Mouse (Mus musculus): ENCODE measurements around the gene Slc28a1. TPM values are rescaled to one million over a fixed set of nuclear protein-coding genes. Genes with fewer than 3 reads are reported as not detected.
A peak's percentile ranks its signal among the peaks of the same experiment; 100 is the strongest.
"Not testable (repeated sequence)": the region's sequence is repeated elsewhere in the genome, so short reads cannot be mapped to it uniquely, and the experiment has no call there.

The Slc28a1 gene
- polyA plus RNA-seq, 1 experiment from 2014 or later, result 0.67 TPM

DNA sequence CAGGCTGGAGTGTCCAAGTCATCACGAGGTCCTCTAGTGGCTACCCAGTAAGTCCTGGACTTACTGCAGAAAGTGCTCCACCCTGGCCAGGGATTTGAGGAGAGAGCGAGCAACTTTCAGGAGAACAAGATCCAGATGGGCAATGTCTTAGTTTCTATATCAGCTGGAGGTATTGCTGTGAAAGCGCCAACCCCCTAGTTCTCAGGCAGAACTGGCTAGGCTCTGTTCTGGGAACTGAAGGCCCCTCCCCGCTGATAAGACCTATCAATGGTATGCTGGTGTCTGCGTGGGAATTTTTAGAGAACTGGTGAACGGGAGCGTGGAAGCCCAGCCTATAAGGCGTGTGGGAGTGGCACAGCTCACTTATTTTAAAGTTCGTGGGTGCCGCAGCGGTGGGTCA, 35.2 kb downstream of the Slc28a1 start:
- peak; percentile 42 for DNase-seq (ENCODE audit: low spot score)
- H3K9me3 ChIP-seq (ENCODE audit: control insufficient read depth, low read length), result peaks cover 3% of the 10 kb centered on the region; the same call in 1 of the 2 replicates
- H3K4me2 ChIP-seq, result peak overlapping the region; percentile 33
- H3K27me3 ChIP-seq (replicated peaks; ENCODE audit: control insufficient read depth, insufficient read depth, low read length), result no peaks in the 10 kb centered on the region
- no peak overlapping the region for H3K9ac ChIP-seq (ENCODE audit: low read depth, low read length)
- peaks cover 7% of the 10 kb centered on the region; the same call in 1 of the 2 replicates for H3K4me1 ChIP-seq (replicated peaks; ENCODE audit: control insufficient read depth, insufficient read depth, low read length)
- 51% methylated on average over 11 of the region's 11 CpGs for WGBS
- H3K4me3 ChIP-seq (ENCODE audit: low read depth, low read length), result no peak overlapping the region
- peak; percentile 78 for ATAC-seq (replicated peaks; ENCODE audit: low FRiP score)
- H3K36me3 ChIP-seq (ENCODE audit: control insufficient read depth, insufficient read depth, low read length), result no peaks in the 10 kb centered on the region
- H3K27ac ChIP-seq (ENCODE audit: low read depth, low read length), result no peak overlapping the region

DNA sequence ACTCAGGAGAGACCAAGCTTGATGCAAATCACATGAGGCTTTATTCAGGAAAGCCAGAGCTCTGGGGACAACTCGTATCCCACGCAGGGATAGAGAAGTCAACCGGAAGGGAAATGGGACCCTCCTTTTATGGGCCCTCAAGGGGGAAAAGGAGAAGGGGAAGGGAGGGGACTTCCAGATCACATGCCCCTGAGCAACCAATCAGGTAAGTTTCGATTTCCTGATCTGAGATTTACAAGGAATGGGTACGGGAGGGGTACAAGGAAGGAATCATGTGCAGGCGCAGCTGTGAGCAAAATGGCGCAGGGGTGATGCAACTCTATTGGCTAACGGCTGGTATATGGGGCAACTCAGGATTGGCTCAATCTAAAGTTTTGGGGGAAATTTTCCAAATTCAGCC, 36.6 kb downstream of the Slc28a1 start:
- Histone ChIP-seq H3K9me3 (ENCODE audit: control insufficient read depth, low read length) (peaks cover 3% of the 10 kb centered on the region; the same call in 1 of the 2 replicates), H3K27me3 (replicated peaks; ENCODE audit: control insufficient read depth, insufficient read depth, low read length) (no peaks in the 10 kb centered on the region), H3K4me2 (no peak overlapping the region), H3K4me1 (replicated peaks; ENCODE audit: control insufficient read depth, insufficient read depth, low read length) (peaks cover 7% of the 10 kb centered on the region; the same call in 1 of the 2 replicates), H3K4me3 (ENCODE audit: low read depth, low read length) (no peak overlapping the region), H3K36me3 (ENCODE audit: control insufficient read depth, insufficient read depth, low read length) (no peaks in the 10 kb centered on the region), H3K9ac (ENCODE audit: low read depth, low read length) (no peak overlapping the region), H3K27ac (ENCODE audit: low read depth, low read length) (no peak overlapping the region)
- WGBS, result 94% methylated on average over 8 of the region's 8 CpGs
- DNase-seq (ENCODE audit: low spot score) (no peak), ATAC-seq (replicated peaks; ENCODE audit: low FRiP score) (no peak)

DNA sequence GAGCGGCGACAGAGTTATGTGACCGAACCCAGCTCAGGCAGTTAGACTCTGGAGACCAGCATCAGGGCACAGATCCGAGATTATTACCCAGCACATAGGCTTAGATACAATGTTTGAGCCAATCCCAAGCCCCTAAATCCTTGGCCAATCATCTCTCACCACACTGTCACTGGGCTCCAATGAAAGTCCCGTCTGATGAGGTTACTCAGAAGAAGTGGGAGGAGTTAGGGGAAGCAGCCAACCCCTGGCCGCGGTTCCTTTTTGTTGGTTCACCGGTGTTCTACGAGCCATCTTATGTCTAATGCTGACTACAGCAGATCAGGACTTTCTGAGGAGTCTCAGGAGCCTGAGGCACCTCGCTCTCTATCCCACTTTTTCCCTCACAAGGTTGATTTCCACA, 37.7 kb downstream of the Slc28a1 start:
- Histone ChIP-seq H3K27me3 (replicated peaks; ENCODE audit: control insufficient read depth, insufficient read depth, low read length) (no peaks in the 10 kb centered on the region), H3K4me3 (ENCODE audit: low read depth, low read length) (no peak overlapping the region), H3K9ac (ENCODE audit: low read depth, low read length) (no peak overlapping the region), H3K9me3 (ENCODE audit: control insufficient read depth, low read length) (peaks cover 3% of the 10 kb centered on the region; the same call in 1 of the 2 replicates), H3K27ac (ENCODE audit: low read depth, low read length) (no peak overlapping the region), H3K36me3 (ENCODE audit: control insufficient read depth, insufficient read depth, low read length) (no peaks in the 10 kb centered on the region), H3K4me1 (replicated peaks; ENCODE audit: control insufficient read depth, insufficient read depth, low read length) (peaks cover 7% of the 10 kb centered on the region; the same call in 1 of the 2 replicates), H3K4me2 (no peak overlapping the region)
- 91% methylated on average over 10 of the region's 10 CpGs for WGBS
- no peak for DNase-seq (ENCODE audit: low spot score)
- no peak for ATAC-seq (replicated peaks; ENCODE audit: low FRiP score)

DNA sequence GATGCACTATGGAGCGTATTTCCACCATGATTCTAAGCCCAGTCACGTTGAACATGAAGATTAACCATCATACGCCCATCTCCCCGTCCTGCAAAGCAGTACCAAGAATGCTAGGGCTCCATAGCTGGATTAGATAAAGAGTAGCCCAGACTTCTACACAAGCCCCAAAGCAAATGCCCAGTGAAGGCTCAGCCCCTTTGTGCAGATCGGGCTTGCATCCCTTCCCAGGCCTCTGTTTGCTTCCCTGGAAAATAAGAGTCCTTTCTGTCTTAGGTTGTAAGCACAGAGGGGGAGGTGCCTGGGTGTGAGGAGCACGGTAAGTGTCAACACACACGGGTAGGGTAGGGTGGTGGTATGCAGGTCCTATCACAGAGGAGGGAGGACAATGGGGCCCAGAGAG, 38.2 kb downstream of the Slc28a1 start:
- Histone ChIP-seq H3K4me3 (ENCODE audit: low read depth, low read length) (no peak overlapping the region), H3K4me2 (no peak overlapping the region), H3K36me3 (ENCODE audit: control insufficient read depth, insufficient read depth, low read length) (no peaks in the 10 kb centered on the region), H3K27me3 (replicated peaks; ENCODE audit: control insufficient read depth, insufficient read depth, low read length) (no peaks in the 10 kb centered on the region; the same call in 1 of the 2 replicates), H3K9ac (ENCODE audit: low read depth, low read length) (no peak overlapping the region), H3K4me1 (replicated peaks; ENCODE audit: control insufficient read depth, insufficient read depth, low read length) (peaks cover 7% of the 10 kb centered on the region; the same call in 1 of the 2 replicates), H3K9me3 (ENCODE audit: control insufficient read depth, low read length) (peaks cover 3% of the 10 kb centered on the region; the same call in 1 of the 2 replicates), H3K27ac (ENCODE audit: low read depth, low read length) (no peak overlapping the region)
- ATAC-seq (replicated peaks; ENCODE audit: low FRiP score) (no peak), DNase-seq (ENCODE audit: low spot score) (no peak)
- 77% methylated on average over 7 of the region's 7 CpGs for WGBS

DNA sequence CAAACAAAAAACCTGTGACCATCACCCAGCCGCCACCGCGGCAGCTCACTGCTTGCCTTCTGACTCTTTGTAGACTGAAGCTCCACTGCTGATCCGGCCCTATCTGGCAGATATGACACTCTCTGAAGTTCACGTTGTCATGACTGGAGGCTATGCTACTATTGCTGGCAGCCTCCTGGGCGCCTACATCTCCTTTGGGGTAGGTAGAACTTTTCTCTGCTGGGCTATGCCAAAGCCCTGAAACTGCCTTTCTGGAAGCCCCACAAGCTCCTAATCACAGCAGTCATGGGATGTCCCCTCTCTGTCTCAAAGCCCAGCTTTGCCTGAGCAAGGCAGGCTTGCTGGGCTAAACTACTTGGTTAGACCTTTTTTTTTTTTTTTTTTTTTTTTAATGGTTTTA, 38.7 kb downstream of the Slc28a1 start:
- Histone ChIP-seq H3K4me3 (ENCODE audit: low read depth, low read length) (no peak overlapping the region), H3K27ac (ENCODE audit: low read depth, low read length) (no peak overlapping the region), H3K9me3 (ENCODE audit: control insufficient read depth, low read length) (peaks cover 3% of the 10 kb centered on the region; the same call in 1 of the 2 replicates), H3K4me1 (replicated peaks; ENCODE audit: control insufficient read depth, insufficient read depth, low read length) (peaks cover 7% of the 10 kb centered on the region; the same call in 1 of the 2 replicates), H3K36me3 (ENCODE audit: control insufficient read depth, insufficient read depth, low read length) (no peaks in the 10 kb centered on the region), H3K4me2 (no peak overlapping the region), H3K27me3 (replicated peaks; ENCODE audit: control insufficient read depth, insufficient read depth, low read length) (no peaks in the 10 kb centered on the region; the same call in 1 of the 2 replicates), H3K9ac (ENCODE audit: low read depth, low read length) (no peak overlapping the region)
- no peak for ATAC-seq (replicated peaks; ENCODE audit: low FRiP score)
- no peak for DNase-seq (ENCODE audit: low spot score)
- 74% methylated on average over 6 of the region's 6 CpGs for WGBS

DNA sequence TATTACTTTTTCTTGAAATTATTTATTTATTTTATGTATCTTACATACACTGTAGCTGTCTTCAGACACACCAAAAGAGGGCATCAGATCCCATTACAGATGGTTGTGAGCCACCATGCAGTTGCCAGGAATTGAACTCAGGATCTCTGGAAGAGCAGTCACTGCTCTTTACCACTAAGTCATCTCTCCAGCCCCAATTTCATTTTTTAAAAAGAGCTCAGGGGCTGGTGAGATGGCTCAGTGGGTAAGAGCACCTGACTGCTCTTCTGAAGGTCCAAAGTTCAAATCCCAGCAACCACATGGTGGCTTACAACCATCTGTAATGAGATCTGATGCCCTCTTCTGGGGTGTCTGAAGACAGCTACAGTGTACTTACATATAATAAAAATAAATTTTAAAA, 39.6 kb downstream of the Slc28a1 start:
- H3K36me3 ChIP-seq (ENCODE audit: control insufficient read depth, insufficient read depth, low read length); ATAC-seq (replicated peaks; ENCODE audit: low FRiP score); H3K9ac ChIP-seq (ENCODE audit: low read depth, low read length); H3K4me1 ChIP-seq (replicated peaks; ENCODE audit: control insufficient read depth, insufficient read depth, low read length); H3K4me3 ChIP-seq (ENCODE audit: low read depth, low read length); H3K27ac ChIP-seq (ENCODE audit: low read depth, low read length); DNase-seq (ENCODE audit: low spot score); H3K9me3 ChIP-seq (ENCODE audit: control insufficient read depth, low read length); H3K27me3 ChIP-seq (replicated peaks; ENCODE audit: control insufficient read depth, insufficient read depth, low read length); H3K4me2 ChIP-seq: not testable (repeated sequence)

DNA sequence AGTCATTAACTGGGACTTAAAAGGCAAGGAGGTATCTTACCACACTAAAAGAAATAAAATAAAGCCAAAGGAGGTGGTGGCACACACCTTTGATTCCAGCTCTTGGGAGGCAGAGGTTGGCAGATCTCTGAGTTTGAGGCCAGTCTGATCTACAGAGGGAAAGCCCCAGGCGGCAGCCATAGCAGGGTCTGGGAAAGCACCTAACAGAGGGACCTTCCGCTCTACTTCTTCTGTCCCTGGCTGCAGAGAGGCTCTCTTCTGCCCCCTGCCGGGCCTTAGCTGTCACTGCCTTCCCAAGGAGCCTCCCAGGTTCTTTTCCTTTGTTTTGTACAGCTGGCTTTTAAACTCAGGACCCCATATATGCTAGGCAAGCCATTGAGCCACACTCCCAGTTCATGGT, 40.4 kb downstream of the Slc28a1 start:
- H3K9me3 ChIP-seq (ENCODE audit: control insufficient read depth, low read length), result peaks cover 3% of the 10 kb centered on the region; the same call in 1 of the 2 replicates
- H3K4me3 ChIP-seq (ENCODE audit: low read depth, low read length), result no peak overlapping the region
- DNase-seq (ENCODE audit: low spot score), result peak; percentile 57
- H3K4me2 ChIP-seq, result no peak overlapping the region
- H3K27ac ChIP-seq (ENCODE audit: low read depth, low read length), result no peak overlapping the region
- H3K4me1 ChIP-seq (replicated peaks; ENCODE audit: control insufficient read depth, insufficient read depth, low read length), result peaks cover 2% of the 10 kb centered on the region; the same call in 1 of the 2 replicates
- no peaks in the 10 kb centered on the region; the same call in 1 of the 2 replicates for H3K27me3 ChIP-seq (replicated peaks; ENCODE audit: control insufficient read depth, insufficient read depth, low read length)
- H3K36me3 ChIP-seq (ENCODE audit: control insufficient read depth, insufficient read depth, low read length), result no peaks in the 10 kb centered on the region
- 4% methylated on average over 3 of the region's 3 CpGs for WGBS
- peak; percentile 70 for ATAC-seq (replicated peaks; ENCODE audit: low FRiP score)
- no peak overlapping the region for H3K9ac ChIP-seq (ENCODE audit: low read depth, low read length)

DNA sequence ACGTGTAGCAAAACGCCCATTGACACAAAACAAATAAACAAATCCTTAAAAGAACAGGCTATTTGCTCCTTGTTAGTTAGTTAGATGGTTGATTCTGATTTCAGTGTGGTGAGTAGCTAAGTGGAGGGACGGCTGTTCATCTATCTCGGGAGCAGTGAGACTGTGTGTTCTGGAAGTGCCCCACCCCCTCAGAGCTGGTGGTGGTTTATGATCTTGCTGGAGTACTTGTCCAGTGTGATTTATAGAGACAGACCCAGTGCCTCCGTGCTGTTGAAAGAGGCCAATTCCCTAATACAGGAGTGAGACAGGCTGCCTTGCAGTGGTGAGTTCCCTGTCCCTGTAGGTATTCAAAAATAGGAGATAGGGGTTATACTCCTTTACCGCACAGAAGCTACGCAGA, 44.3 kb downstream of the Slc28a1 start:
- H3K4me2 ChIP-seq, result no peak overlapping the region
- H3K27ac ChIP-seq (ENCODE audit: low read depth, low read length), result no peak overlapping the region
- H3K4me3 ChIP-seq (ENCODE audit: low read depth, low read length), result no peak overlapping the region
- H3K4me1 ChIP-seq (replicated peaks; ENCODE audit: control insufficient read depth, insufficient read depth, low read length), result no peaks in the 10 kb centered on the region
- 67% methylated on average over 7 of the region's 7 CpGs for WGBS
- ATAC-seq (replicated peaks; ENCODE audit: low FRiP score) (no peak), DNase-seq (ENCODE audit: low spot score) (no peak)
- no peaks in the 10 kb centered on the region; the same call in 1 of the 2 replicates for H3K27me3 ChIP-seq (replicated peaks; ENCODE audit: control insufficient read depth, insufficient read depth, low read length)
- no peak overlapping the region for H3K9ac ChIP-seq (ENCODE audit: low read depth, low read length)
- H3K36me3 ChIP-seq (ENCODE audit: control insufficient read depth, insufficient read depth, low read length), result no peaks in the 10 kb centered on the region
- H3K9me3 ChIP-seq (ENCODE audit: control insufficient read depth, low read length), result no peaks in the 10 kb centered on the region

DNA sequence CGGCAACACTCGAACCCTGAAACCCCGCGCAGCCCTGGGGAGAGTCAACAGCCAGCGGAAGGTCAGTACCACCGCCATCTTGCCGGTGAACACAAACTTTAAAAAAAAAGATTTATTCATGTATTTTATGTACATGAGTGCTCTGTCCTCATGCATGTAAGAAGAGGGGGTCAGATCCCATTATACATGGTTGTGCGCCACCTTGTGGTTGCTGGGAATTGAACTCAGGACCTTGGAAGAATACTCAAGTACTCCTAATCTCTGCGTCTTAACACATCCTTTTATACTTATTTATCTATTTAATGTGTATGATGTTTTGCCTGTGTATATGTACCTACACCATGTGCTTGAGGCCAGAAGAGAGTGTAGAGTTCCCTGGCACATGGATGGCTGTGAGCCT, 47.1 kb downstream of the Slc28a1 start:
- WGBS, result 68% methylated on average over 9 of the region's 9 CpGs
- no peak overlapping the region for H3K4me2 ChIP-seq
- DNase-seq (ENCODE audit: low spot score), result no peak

More for the DNA sequence above, 47.1 kb downstream of the Slc28a1 start:
- Histone ChIP-seq H3K4me3 (ENCODE audit: low read depth, low read length) (no peak overlapping the region), H3K9ac (ENCODE audit: low read depth, low read length) (no peak overlapping the region), H3K4me1 (replicated peaks; ENCODE audit: control insufficient read depth, insufficient read depth, low read length) (no peaks in the 10 kb centered on the region), H3K9me3 (ENCODE audit: control insufficient read depth, low read length) (no peaks in the 10 kb centered on the region), H3K27me3 (replicated peaks; ENCODE audit: control insufficient read depth, insufficient read depth, low read length) (no peaks in the 10 kb centered on the region; the same call in 1 of the 2 replicates), H3K36me3 (ENCODE audit: control insufficient read depth, insufficient read depth, low read length) (no peaks in the 10 kb centered on the region), H3K27ac (ENCODE audit: low read depth, low read length) (no peak overlapping the region)
- no peak for ATAC-seq (replicated peaks; ENCODE audit: low FRiP score)
